Mouse (Mus musculus) gastrocnemius, adult 8-10 months (tissue): ENCODE results near the gene Pcolce2. TPM values are rescaled to one million over a fixed set of nuclear protein-coding genes. Genes with fewer than 3 reads are reported as not detected.

Experiments used
- DNase-seq, 2 experiments: peaks; one replicate each; pipeline ENCODE4 v3.0.0; 2022; ENCODE audit warnings: low spot score in 2 of 2
- total RNA-seq, 4 experiments: library from RNA; stranded (reverse); gene quantifications; 2 replicates each; pipeline ENCODE4 v1.2.4; 2022

Pcolce2 gene
- total RNA-seq, 4 experiments from 2014 or later = 2.9 to 6.4 (median 5.8) TPM

DNA sequence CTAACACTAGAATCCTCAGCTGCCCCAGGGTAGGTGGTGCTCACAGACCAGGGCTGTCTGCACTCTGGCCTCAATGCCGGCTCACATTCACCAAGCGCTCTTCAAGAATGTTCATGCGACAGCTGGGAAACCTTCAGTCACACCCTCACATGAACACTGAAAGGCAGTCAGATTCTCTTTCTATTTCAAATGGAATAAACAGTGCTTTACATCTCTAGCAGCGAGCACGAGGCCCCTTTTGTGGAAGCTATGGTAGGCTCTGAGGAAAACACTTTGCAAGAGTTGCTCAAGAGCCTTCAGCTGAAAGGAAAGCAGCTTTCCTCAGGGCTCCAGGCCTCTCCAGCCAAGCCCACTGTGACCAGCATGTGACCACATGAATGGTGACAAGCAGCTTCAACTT is 68.0 kb downstream of the Pcolce2 start:
- no peak for DNase-seq

DNA sequence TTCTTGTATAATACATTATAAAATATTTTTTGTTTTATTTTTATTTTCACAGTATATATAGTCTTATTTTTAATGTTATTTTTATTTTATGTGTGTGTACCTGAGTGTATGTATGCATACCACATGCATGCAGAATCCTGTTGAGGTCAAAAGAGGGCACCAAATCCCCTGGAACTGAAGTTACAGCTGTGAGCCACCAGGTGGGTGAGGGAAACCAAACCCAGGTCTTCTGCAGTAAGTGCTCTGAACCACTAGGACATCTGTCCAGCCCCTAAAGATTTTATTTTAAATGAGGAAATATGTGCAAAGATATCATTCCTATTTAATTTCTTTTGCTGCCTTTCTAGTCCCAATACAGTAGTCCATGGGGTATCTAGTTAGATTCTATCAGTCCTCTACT is 71.5 kb downstream of the Pcolce2 start:
- no peak for DNase-seq

DNA sequence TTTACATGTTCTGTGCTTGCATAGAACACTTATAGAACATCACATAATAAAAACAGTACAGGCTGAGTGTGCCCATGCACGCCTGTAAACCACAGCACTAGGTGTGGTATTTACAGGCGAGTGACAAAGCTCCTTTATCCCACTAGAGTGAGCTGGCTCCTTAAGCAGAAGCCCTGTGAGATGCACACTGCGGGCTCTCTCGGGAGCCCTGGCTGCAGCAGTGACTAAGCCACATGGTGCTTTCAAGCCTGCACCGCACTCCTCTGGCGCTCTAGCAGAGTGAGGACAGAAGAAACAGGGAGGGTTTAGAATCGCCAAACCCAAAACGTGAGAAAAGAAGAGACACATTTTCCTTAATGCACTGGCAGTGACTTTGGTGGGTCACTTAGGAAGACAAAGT is 75.2 kb downstream of the Pcolce2 start:
- no peak for DNase-seq

DNA sequence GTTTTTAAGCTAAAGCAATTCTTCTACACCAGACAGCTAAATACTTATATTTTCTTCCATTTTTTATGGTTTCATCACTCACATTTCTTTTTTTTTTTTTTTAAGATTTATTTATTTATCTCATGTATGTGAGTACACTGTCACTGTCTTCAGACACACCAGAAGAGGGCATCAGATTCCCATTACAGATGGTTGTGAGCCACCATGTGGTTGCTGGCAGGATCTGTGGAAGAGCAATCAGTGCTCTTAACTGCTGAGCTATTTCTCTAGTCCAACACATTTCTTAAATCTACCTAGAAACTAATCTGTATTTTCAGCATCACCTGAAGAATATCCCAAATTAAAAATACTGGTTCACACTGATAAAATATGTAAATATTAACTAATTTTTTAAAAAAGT is 98.8 kb downstream of the Pcolce2 start:
- no peak for DNase-seq

DNA sequence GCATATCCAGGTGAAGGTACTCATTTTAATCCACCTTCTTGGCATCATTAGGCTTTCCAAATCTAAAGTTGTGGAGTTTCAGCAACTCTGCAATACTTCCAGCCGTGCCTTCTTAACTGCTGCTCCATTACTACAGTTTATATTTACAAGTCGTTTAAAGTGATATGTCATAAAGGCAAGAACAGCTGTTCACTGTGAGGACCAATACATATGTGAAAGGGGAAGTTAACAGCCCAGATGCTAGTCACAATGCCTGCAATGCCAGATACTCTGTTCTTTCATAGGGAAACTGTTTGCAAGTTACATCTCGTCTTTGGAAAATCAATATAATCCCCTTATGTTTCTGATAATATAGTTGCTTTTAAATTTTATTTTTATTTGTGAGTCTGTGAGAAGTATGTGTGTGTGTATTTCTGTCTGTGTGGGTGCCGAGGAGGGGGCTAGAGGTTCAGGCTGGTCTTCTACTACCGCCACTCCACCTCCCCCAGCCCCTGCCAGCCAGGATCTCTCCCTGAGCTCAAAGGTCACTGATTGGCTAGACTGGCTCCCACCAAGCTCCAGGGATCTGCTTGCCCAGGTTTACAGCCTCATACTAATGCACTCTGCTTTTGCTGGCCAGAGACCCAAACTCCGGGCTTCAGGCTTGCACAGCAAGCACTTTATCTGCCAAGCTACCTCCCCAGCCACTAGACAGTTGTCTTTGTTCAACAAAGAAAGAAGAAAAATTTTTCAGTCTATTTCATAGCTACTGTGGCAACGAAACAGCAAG is 107.6 kb downstream of the Pcolce2 start:
- DNase-seq = no peak

DNA sequence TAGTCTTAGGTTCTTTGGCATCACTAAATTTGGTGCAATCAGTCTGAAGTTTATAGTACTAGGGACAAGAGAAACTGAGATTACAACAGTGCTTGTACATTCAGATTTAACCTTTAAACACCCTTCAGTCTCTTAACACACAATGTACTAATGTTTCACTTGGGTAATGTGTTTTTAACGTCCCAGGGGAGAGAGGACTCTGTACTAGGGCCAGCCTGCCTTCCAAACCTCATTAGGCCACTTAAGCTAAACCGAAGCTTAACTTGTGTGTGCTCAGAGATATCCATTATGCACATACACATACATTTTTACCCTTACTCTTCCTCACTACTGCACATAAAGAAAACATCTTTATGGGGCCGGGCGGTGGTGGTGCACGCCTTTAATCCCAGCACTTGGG is 109.9 kb downstream of the Pcolce2 start:
- no peak for DNase-seq

Other genes with a start within 250 kb of the Pcolce2 start
- under 1 TPM; 0.19 to 0.36 (median 0.30) TPM for gene Chst2, start 230.9 kb upstream of the Pcolce2 start, total RNA-seq
- gene U2surp, start 125.6 kb upstream of the Pcolce2 start, total RNA-seq = 10 to 100 TPM; 20.8 to 27.5 (median 25.5) TPM
- gene Paqr9, start 77.9 kb upstream of the Pcolce2 start, total RNA-seq = 1 to 10 TPM; 1.9 to 3.7 (median 2.3) TPM
- gene Trpc1, start 112.8 kb downstream of the Pcolce2 start, total RNA-seq = 1 to 10 TPM in 2 of 4 experiments, under 1 TPM in 2; 0.72 to 1.2 (median 1.0) TPM
- not detected for gene Pls1, start 207.7 kb downstream of the Pcolce2 start, total RNA-seq
- gene Atr, start 220.0 kb downstream of the Pcolce2 start, total RNA-seq = 1 to 10 TPM; 3.0 to 3.7 (median 3.5) TPM